Mouse (Mus musculus): ENCODE results near the gene Ptpdc1. TPM values are rescaled to one million over a fixed set of nuclear protein-coding genes. Genes with fewer than 3 reads are reported as not detected.
A peak's percentile ranks its signal among the peaks of the same experiment; 100 is the strongest.

Gene Ptpdc1
- polyA plus RNA-seq, 1 experiment from 2014 or later: 3.1 TPM

DNA sequence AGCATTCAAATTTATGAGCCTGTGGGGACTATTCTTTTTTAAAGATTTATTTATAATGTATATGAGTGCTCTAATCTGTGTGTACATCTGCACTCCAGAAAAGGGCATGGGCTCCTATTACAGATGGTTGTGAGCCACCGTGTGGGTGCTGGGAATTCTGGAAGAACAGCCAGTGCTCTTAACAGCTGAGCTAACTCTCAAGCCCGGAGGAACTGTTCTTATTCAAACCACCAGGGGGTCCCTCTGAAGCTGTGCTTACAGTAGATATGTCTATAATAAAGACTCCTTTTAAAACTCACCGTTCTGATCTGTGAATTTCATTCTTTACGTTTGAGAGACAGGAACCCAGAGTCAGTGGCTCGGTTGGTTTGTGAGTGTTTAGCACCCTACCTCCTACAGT lies 6.2 kb upstream of the Ptpdc1 start:
- H3K36me3 ChIP-seq (ENCODE audit: control insufficient read depth, insufficient read depth, low read length): no peaks in the 10 kb centered on the region
- WGBS: 67% methylated on average over 5 of the region's 5 CpGs
- H3K4me2 ChIP-seq (replicated peaks; ENCODE audit: low read depth): no peak overlapping the region
- ATAC-seq (ENCODE audit: low FRiP score, low TSS enrichment) (no peak), DNase-seq (ENCODE audit: low spot score) (no peak)
- H3K27ac ChIP-seq (replicated peaks): no peak overlapping the region
- no peaks in the 10 kb centered on the region for H3K27me3 ChIP-seq (ENCODE audit: control insufficient read depth, insufficient read depth, low read length)
- peak; percentile 30; the same call in 1 of the 2 replicates for TF ChIP-seq CTCF (IDR thresholded peaks at IDR 0.05; ENCODE audit: low read depth)
- TF ChIP-seq EP300 (optimal IDR thresholded peaks at IDR 0.05): no peak
- no peak overlapping the region for H3K4me3 ChIP-seq (ENCODE audit: low read depth, low read length)
- H3K9me3 ChIP-seq (ENCODE audit: control insufficient read depth, low read length): no peaks in the 10 kb centered on the region
- no peak overlapping the region for H3K9ac ChIP-seq (ENCODE audit: low read length)
- no peaks in the 10 kb centered on the region for H3K4me1 ChIP-seq (replicated peaks; ENCODE audit: control insufficient read depth, insufficient read depth)

DNA sequence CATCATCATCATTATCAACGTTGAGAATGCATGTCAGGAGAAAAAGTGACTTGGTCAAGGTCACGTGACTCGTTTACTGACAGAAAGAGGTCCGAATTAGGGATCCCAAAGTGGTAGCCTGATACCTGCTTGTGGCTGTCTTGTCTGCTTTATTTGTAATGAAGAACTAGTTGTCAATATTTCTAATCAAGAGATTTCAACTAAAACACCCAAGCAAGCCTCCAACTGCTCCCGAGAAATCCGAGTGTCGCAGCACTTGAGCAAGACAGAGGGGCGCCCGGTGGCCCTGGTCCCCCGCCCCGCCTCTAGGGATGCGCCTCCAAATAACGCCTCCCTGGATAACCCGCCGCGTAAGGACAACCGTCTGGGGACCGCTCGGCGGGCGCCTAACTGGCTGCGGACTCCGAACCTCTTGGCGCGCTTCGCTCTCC lies 481 bp downstream of the Ptpdc1 start:
- ATAC-seq (ENCODE audit: low FRiP score, low TSS enrichment) (no peak), DNase-seq (ENCODE audit: low spot score) (no peak)
- Histone ChIP-seq H3K4me2 (replicated peaks; ENCODE audit: low read depth) (peak overlapping the region; percentile 73), H3K9me3 (ENCODE audit: control insufficient read depth, low read length) (no peaks in the 10 kb centered on the region), H3K36me3 (ENCODE audit: control insufficient read depth, insufficient read depth, low read length) (no peaks in the 10 kb centered on the region), H3K4me1 (replicated peaks; ENCODE audit: control insufficient read depth, insufficient read depth) (no peaks in the 10 kb centered on the region), H3K9ac (ENCODE audit: low read length) (peak overlapping the region; percentile 79), H3K27ac (replicated peaks) (peak overlapping the region; percentile 85), H3K27me3 (ENCODE audit: control insufficient read depth, insufficient read depth, low read length) (no peaks in the 10 kb centered on the region), H3K4me3 (ENCODE audit: low read depth, low read length) (peak overlapping the region; percentile 59)
- TF ChIP-seq EP300 (optimal IDR thresholded peaks at IDR 0.05): no peak
- 0 out of 2 replicates have a peak, but pooled peaks have one; percentile 1 for TF ChIP-seq CTCF (IDR thresholded peaks at IDR 0.05; ENCODE audit: low read depth)
- WGBS: 2% methylated on average over 26 of the region's 26 CpGs

DNA sequence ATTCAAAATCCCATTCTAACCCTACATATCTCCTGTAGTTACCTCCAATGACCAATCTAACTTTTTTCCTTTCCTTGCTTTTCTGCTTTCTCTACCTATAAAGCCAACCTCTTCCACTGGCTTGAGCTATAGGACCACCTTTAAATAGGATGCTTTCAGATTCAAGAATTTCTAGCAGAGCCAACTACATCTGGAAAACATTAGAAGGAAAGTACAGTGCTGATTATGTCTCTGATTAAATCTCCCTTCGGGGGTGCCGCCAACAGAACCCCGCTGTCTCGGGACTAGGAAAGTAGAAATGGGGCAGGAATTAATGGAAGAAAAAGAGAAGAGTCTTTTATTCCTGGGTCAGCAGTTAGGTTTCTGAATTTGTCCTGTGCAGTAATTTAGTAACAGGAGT lies 6.6 kb downstream of the Ptpdc1 start:
- Histone ChIP-seq H3K4me1 (replicated peaks; ENCODE audit: control insufficient read depth, insufficient read depth) (no peaks in the 10 kb centered on the region), H3K27ac (replicated peaks) (no peak overlapping the region), H3K9me3 (ENCODE audit: control insufficient read depth, low read length) (0 out of 2 replicates have a peak, but pooled peaks cover 6% of the 10 kb centered on the region), H3K9ac (ENCODE audit: low read length) (no peak overlapping the region), H3K27me3 (ENCODE audit: control insufficient read depth, insufficient read depth, low read length) (no peaks in the 10 kb centered on the region), H3K4me2 (replicated peaks; ENCODE audit: low read depth) (no peak overlapping the region), H3K4me3 (ENCODE audit: low read depth, low read length) (no peak overlapping the region), H3K36me3 (ENCODE audit: control insufficient read depth, insufficient read depth, low read length) (no peaks in the 10 kb centered on the region)
- WGBS: 82% methylated on average over 4 of the region's 4 CpGs
- ATAC-seq (ENCODE audit: low FRiP score, low TSS enrichment) (no peak), DNase-seq (ENCODE audit: low spot score) (no peak)
- TF ChIP-seq EP300 (optimal IDR thresholded peaks at IDR 0.05) (no peak), CTCF (IDR thresholded peaks at IDR 0.05; ENCODE audit: low read depth) (no peak)

DNA sequence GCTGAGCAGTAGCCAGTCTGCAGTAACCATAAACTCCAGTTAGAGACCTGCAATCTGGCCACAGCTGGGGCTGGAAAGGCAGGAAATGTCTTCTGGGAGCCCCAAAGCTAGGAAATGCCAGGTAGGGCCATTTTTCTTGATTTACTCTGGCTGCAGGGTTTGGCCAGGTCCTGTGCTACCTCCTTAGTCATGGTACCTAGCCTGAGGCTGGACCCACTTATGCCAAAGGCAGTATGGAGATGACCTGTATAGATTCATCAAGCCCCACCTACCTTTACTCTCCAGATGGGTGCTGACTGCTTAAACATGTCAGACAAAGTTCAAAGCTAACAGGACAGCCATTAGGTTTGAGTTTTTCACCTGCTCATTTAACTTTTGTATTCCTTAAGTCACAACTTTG lies 7.7 kb downstream of the Ptpdc1 start:
- no peaks in the 10 kb centered on the region for H3K4me1 ChIP-seq (replicated peaks; ENCODE audit: control insufficient read depth, insufficient read depth)
- no peak overlapping the region for H3K4me2 ChIP-seq (replicated peaks; ENCODE audit: low read depth)
- TF ChIP-seq CTCF (IDR thresholded peaks at IDR 0.05; ENCODE audit: low read depth): no peak
- no peak for TF ChIP-seq EP300 (optimal IDR thresholded peaks at IDR 0.05)
- ATAC-seq (ENCODE audit: low FRiP score, low TSS enrichment): no peak
- 0 out of 2 replicates have a peak, but pooled peaks cover 6% of the 10 kb centered on the region for H3K9me3 ChIP-seq (ENCODE audit: control insufficient read depth, low read length)
- DNase-seq (ENCODE audit: low spot score): no peak
- no peak overlapping the region for H3K9ac ChIP-seq (ENCODE audit: low read length)
- H3K36me3 ChIP-seq (ENCODE audit: control insufficient read depth, insufficient read depth, low read length): no peaks in the 10 kb centered on the region
- no peak overlapping the region for H3K4me3 ChIP-seq (ENCODE audit: low read depth, low read length)
- H3K27ac ChIP-seq (replicated peaks): no peak overlapping the region
- no peaks in the 10 kb centered on the region for H3K27me3 ChIP-seq (ENCODE audit: control insufficient read depth, insufficient read depth, low read length)

DNA sequence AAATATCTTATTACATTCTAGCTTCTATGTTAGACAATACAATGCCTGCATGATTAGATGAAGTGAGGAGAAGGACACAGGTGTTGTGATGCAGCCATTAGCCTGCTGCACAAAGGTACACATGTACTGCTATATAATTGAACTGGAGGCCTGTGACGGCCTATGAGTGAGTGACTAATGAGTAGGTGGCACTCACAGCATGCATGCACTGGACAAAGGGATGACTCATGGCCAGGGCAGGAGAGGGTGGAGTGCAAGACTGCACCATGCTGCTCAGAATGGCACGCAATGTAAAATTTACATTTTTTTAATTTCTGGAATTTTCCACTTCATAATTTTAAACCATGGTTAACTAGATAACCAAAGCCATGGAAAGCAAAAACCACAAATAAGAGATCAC lies 10.9 kb downstream of the Ptpdc1 start:
- no peak overlapping the region for H3K4me3 ChIP-seq (ENCODE audit: low read depth, low read length)
- no peak overlapping the region for H3K9ac ChIP-seq (ENCODE audit: low read length)
- H3K27me3 ChIP-seq (ENCODE audit: control insufficient read depth, insufficient read depth, low read length): no peaks in the 10 kb centered on the region
- 0 out of 2 replicates have a peak, but pooled peaks have one; percentile 60 for ATAC-seq (ENCODE audit: low FRiP score, low TSS enrichment)
- H3K4me1 ChIP-seq (replicated peaks; ENCODE audit: control insufficient read depth, insufficient read depth): no peaks in the 10 kb centered on the region
- H3K36me3 ChIP-seq (ENCODE audit: control insufficient read depth, insufficient read depth, low read length): no peaks in the 10 kb centered on the region
- no peak overlapping the region for H3K4me2 ChIP-seq (replicated peaks; ENCODE audit: low read depth)
- no peak for DNase-seq (ENCODE audit: low spot score)
- WGBS: 85% methylated on average over 2 of the region's 2 CpGs
- H3K27ac ChIP-seq (replicated peaks): no peak overlapping the region
- TF ChIP-seq EP300 (optimal IDR thresholded peaks at IDR 0.05): no peak
- TF ChIP-seq CTCF (IDR thresholded peaks at IDR 0.05; ENCODE audit: low read depth): no peak
- 0 out of 2 replicates have a peak, but pooled peaks cover 6% of the 10 kb centered on the region for H3K9me3 ChIP-seq (ENCODE audit: control insufficient read depth, low read length)

DNA sequence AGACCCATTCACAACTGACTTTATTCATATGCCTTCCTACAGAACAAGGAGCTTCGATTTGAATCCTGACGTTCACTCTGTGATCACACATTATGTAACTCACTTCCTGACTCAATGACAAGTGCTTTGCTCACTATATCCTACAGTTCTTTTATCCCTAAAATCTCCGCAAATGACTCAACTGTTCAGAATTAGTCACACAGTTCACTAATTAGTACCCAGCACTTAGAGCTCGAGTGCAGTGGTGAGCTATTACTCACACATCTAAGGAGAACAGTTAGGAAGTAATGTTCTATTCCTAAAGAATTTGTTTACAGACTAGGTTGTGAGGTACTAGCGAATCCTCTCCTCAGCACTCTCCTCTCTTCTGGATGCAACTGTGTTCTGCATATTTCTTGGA lies 16.4 kb downstream of the Ptpdc1 start:
- 58% methylated on average over 5 of the region's 5 CpGs for WGBS

More for the DNA sequence above, 16.4 kb downstream of the Ptpdc1 start:
- Histone ChIP-seq H3K27ac (replicated peaks) (no peak overlapping the region), H3K4me2 (replicated peaks; ENCODE audit: low read depth) (no peak overlapping the region), H3K27me3 (ENCODE audit: control insufficient read depth, insufficient read depth, low read length) (no peaks in the 10 kb centered on the region), H3K9me3 (ENCODE audit: control insufficient read depth, low read length) (no peaks in the 10 kb centered on the region), H3K4me1 (replicated peaks; ENCODE audit: control insufficient read depth, insufficient read depth) (no peaks in the 10 kb centered on the region), H3K9ac (ENCODE audit: low read length) (no peak overlapping the region), H3K36me3 (ENCODE audit: control insufficient read depth, insufficient read depth, low read length) (no peaks in the 10 kb centered on the region), H3K4me3 (ENCODE audit: low read depth, low read length) (no peak overlapping the region)
- TF ChIP-seq CTCF (IDR thresholded peaks at IDR 0.05; ENCODE audit: low read depth): no peak
- no peak for TF ChIP-seq EP300 (optimal IDR thresholded peaks at IDR 0.05)
- ATAC-seq (ENCODE audit: low FRiP score, low TSS enrichment): no peak
- DNase-seq (ENCODE audit: low spot score): no peak
